Mouse (Mus musculus): ENCODE data around the gene Snx18.

DNA sequence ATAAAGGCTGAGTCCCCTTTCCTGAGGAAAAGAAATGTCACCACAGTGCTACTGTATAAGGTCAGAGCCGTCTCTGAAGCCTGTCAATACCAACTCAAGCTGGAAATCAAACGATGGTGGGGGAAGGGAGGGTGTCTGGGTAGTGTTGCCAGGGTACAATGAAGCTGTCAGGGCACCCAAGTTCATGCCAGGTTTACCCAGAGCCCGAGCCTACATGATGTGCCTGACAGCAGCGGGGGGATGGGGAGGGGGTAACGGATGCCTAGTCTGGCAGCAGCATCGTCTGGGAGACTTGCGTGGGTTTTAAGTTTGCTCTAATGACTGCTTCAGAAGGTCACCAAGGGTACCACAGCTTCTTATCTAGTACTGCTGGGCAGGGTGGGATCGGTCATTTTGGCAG, 23.1 kb downstream of the Snx18 start:
- TF ChIP-seq CTCF (IDR thresholded peaks at IDR 0.05; ENCODE audit: low read depth, low read length), result no peak
- TF ChIP-seq POLR2A (IDR thresholded peaks at IDR 0.05; ENCODE audit: extremely low read depth, insufficient read depth, low read length), result no peak

Measured in liver, adult 2 months (tissue).